Mouse (Mus musculus) hindbrain, embryonic 11.5 days (tissue): Measurements from ENCODE around the gene Pde1b. TPM values are rescaled to one million over a fixed set of nuclear protein-coding genes. Genes with fewer than 3 reads are reported as not detected.

Experiments
- ATAC-seq: fragments of 200-750 bp; cut with Nextera tagmentation; 2 replicates; pipeline ENCODE4 v1.8.0; 2017; ENCODE audit warnings: mild to moderate bottlenecking, moderate TSS enrichment, moderate library complexity; ENCODE audit not compliant: low FRiP score
- DNase-seq: peaks from one replicate; pipeline ENCODE4 v3.0.0-alpha.2; 2015; ENCODE audit warnings: low spot score
- H3K27ac ChIP-seq: fragments of 300-500 bp; sonication (generic); 2 replicates; pipeline ENCODE4 v1.5.1; 2014; ENCODE audit warnings: mild to moderate bottlenecking, low read depth, low read length
- H3K27me3 ChIP-seq: fragments of 300-500 bp; sonication (generic); 2 replicates; pipeline ENCODE4 v1.6.1; 2014; ENCODE audit warnings: mild to moderate bottlenecking, low read length, moderate library complexity, mixed read lengths; ENCODE audit not compliant: control insufficient read depth, insufficient read depth
- H3K36me3 ChIP-seq: fragments of 300-500 bp; sonication (generic); 2 replicates; pipeline ENCODE4 v1.6.1; 2014; ENCODE audit warnings: mild to moderate bottlenecking, low read length, moderate library complexity, mixed read lengths; ENCODE audit not compliant: control insufficient read depth, insufficient read depth
- H3K4me1 ChIP-seq: fragments of 300-500 bp; sonication (generic); replicated peaks from 2 replicates; pipeline ENCODE4 v1.6.1; 2014; ENCODE audit warnings: low read length, mixed read lengths; ENCODE audit not compliant: control insufficient read depth, insufficient read depth
- H3K4me2 ChIP-seq: fragments of 300-500 bp; sonication (generic); replicated peaks from 2 replicates; pipeline ENCODE4 v1.6.1; 2014; ENCODE audit warnings: mild to moderate bottlenecking, low read depth, low read length
- H3K4me3 ChIP-seq: fragments of 300-500 bp; sonication (generic); 2 replicates; pipeline ENCODE4 v1.5.1; 2014; ENCODE audit warnings: low read depth, low read length
- H3K9ac ChIP-seq: fragments of 300-500 bp; sonication (generic); 2 replicates; pipeline ENCODE4 v1.6.1; 2014; ENCODE audit warnings: low read depth, low read length
- H3K9me3 ChIP-seq: fragments of 300-500 bp; sonication (generic); 2 replicates; pipeline ENCODE4 v1.6.1; 2016; ENCODE audit warnings: low read length; ENCODE audit not compliant: control insufficient read depth
- WGBS: fragments of 180-500 bp; shearing (Covaris S2); extraction: QIAGEN DNeasy Blood & Tissue Kit; methylation state at CpG from one replicate; pipeline ENCODE4 v1.1.7; 2014; 5-methylcytosine and 5-hydroxymethylcytosine counted together
- polyA plus RNA-seq: library from polyadenylated mRNA; unstranded; fragments of >200 nt; fragmentation: Nextera tagmentation; extraction: Ambion mirVana; gene quantifications from 2 replicates; pipeline ENCODE4 v1.2.1, GENCODE M21; 2014

The Pde1b gene
- polyA plus RNA-seq, 1 experiment from 2014 or later, result 38.1 TPM

- Histone ChIP-seq H3K4me3 (no peak overlapping the region), H3K4me2 (no peak overlapping the region), H3K4me1 (no peaks in the 10 kb centered on the region), H3K27me3 (no peaks in the 10 kb centered on the region), H3K27ac (no peak overlapping the region), H3K9ac (no peak overlapping the region), H3K36me3 (no peaks in the 10 kb centered on the region), H3K9me3 (no peaks in the 10 kb centered on the region)
- DNase-seq, result peak; percentile 78
- WGBS, result 41% methylated on average over 3 of the region's 3 CpGs
- ATAC-seq, result peak; percentile 51; the same call in 1 of the 2 replicates
Measured at GRCm38 (mm10) chr15:103552096-103552690, 49.4 kb downstream of the Pde1b start.

- Histone ChIP-seq H3K4me1 (no peaks in the 10 kb centered on the region), H3K4me3 (no peak within 1 kb of the TSS)
Measured at GRCm38 (mm10) chr15:103564981-103565380, 62.1 kb downstream of the Pde1b start, which contains the start of gene Glycam1. TSS of gene Glycam1 (minus strand) at chr15:103565081.

More at GRCm38 (mm10) chr15:103564981-103565380, 62.1 kb downstream of the Pde1b start, which contains the start of gene Glycam1:
- no peaks in the 10 kb centered on the region for H3K9me3 ChIP-seq
- H3K4me2 ChIP-seq, result no peak within 1 kb of the TSS
- DNase-seq (no peak), ATAC-seq (no peak)
- H3K36me3 ChIP-seq, result no peaks in the 10 kb centered on the region
- H3K27me3 ChIP-seq, result no peaks in the 10 kb centered on the region
- no peak within 1 kb of the TSS for H3K9ac ChIP-seq
- H3K27ac ChIP-seq, result no peak within 1 kb of the TSS

Other genes starting within 250 kb of the Pde1b start
- gene Nfe2, start 244.6 kb upstream of the Pde1b start, polyA plus RNA-seq, result 4.7 and 5.0 TPM in 2 replicates
- gene Copz1, start 230.3 kb upstream of the Pde1b start, polyA plus RNA-seq, result 310 and 313 TPM in 2 replicates
- 0.11 and 0.34 TPM in 2 replicates for gene Gpr84, start 192.4 kb upstream of the Pde1b start, polyA plus RNA-seq
- gene Zfp385a, start 162.9 kb upstream of the Pde1b start, polyA plus RNA-seq, result 19.7 and 22.2 TPM in 2 replicates
- gene Itga5, start 136.3 kb upstream of the Pde1b start, polyA plus RNA-seq, result 16.4 and 20.0 TPM in 2 replicates
- not detected in 2 replicates for gene Gtsf1, start 72.6 kb upstream of the Pde1b start, polyA plus RNA-seq
- gene Gtsf2, start 54.6 kb upstream of the Pde1b start, polyA plus RNA-seq, result not detected in 2 replicates
- 1.8 and 2.7 TPM in 2 replicates for gene Nckap1l, start 49.2 kb upstream of the Pde1b start, polyA plus RNA-seq
- 47.9 and 53.7 TPM in 2 replicates for gene Ppp1r1a, start 35.0 kb downstream of the Pde1b start, polyA plus RNA-seq
- not detected in 2 replicates for gene Glycam1, start 62.0 kb downstream of the Pde1b start, polyA plus RNA-seq